Mouse (Mus musculus): ENCODE data around the gene Serpinb6a. TPM values are rescaled to one million over a fixed set of nuclear protein-coding genes. Genes with fewer than 3 reads are reported as not detected.

Serpinb6a gene
- polyA plus RNA-seq (2012; rRNA removed), result 22.5 and 23.3 TPM in 2 replicates

DNA sequence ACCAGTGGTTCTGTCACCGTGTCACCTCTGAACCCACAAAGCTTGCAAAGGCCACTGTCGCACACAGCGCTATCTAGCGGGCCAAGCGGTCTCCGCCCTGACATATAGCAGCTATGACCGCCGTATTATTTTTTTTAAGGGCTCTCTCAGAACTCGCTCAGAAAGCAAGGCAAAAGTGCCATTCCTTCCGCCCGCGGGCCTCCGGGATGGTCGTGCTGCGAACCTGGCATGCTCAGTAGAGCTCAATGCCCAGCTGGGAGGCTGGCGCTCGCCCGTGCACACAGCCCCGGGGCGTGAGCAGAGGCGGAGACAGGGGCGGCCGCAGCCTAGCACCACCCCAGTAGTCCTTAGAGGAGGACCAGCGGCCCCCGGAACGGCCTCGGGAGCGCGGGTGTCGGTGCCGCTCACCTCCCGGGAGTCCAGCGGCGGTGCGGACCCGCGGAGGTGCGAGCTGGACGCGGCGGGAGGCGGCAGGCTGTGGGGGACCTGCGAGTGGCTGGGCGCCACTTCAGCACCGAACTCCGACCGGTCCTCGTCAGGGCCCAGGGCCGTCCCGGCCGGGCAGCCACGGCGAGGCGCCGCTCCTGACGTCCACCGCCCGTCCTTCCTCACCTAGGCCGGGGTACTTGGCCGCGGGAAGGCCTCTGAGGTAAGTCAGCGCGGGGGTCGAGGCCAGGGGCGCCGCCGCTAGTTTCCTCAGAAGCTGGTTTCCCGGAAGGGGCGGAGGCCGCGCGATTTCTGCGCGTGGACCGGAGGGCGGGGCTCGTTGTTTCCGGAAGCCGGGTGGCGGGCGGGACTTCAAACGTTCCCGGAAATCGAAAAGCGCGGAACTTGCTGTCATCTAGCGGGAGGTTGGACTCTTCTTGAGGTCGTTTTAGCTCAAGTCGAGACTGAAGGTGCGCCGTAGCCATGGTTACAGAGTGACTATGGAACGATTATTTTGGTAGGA is at the start of gene Serpinb6a, which contains the start of gene Ripk1:
Gene Serpinb6a, minus strand, starts transcription at position 737 of the 949 bp plus-strand sequence.
Gene Ripk1, plus strand, starts transcription at position 306 of the 949 bp plus-strand sequence.

DNA sequence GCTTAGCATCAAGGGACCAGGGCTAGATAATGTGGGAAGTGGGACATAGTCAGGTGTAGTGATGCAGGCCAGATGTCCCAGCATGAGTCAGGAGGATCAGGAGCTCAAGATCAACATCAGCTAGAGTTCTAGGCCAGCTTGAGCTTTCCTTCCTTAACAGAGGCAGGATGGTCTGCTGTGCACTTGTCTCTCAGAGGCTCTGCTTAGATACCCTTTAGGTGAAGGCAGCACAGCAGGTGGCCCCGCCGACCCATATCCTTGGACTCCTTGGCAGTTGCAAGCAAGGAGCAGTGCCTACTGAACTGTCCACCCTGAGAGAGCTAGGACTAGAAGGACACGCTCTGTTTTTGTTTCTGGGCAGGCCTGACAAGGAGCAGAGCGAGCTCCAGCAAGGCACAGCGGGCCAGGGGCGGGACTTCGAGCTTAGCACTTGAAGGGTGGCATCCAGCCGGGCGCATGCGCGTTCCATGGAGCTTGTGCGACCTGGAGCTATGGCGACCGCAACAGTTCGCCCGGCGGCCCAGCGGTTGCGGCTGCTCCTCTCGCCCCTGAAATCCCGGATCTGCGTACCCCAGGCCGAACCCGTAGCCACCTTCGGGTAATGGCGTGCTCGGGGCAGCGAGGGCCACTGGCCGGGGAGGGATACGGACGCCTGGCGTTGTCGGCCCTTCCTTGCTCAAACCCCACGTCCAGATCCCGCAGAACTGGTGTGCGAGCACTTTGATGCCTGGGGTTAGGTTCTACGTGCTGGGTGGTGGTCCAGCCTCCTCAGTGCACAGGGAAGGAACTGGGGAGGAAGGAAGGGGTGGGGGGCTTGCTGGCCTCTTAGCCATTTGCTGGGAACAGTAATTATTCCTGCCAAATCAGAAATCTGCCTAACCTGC is 34.8 kb upstream of the Serpinb6a start, which contains the start of gene Bphl:
Gene Bphl, plus strand, starts transcription at position 426 of the 884 bp plus-strand sequence.

DNA sequence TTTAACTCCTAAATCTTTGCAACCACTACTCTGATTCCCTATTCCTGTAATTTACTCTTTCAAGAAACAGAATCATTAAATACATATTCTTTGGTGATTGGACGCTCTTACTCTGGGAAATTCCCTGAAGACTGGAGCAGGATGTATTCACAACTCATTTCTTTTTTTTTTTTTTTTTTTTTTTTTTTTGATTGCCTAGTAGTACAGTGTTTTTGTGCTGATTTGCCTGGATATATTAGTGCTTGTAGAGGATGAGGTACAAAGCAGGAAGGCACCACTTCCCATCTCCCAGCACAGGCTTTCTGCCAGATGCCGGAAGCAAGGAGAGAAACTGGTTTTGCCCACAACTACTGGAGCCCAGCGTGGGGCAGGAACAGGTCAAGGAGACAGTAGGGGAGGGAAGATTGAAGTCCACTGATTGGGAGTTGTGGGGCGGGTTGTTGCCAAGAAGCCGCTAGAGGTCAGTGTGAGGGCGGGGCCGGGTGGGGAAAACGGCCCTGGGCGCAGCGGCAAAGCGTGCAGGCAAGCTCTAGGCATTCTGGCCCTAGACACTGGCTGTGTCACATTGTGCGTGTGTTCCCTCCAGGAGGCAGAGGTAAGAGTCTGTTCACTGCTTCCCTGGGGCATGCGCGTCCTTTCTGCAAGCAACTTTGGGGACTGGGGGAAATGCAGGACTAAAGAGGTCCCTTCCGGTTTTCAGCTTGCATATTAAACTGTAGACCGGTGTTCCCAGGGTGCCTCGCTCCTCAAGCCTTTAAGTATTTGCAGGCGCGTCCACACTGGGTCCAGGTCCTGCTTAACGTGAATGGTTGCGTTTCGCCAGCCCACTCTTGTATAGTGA is 38.2 kb downstream of the Serpinb6a start, which contains the start of gene Nqo2:
Gene Nqo2, plus strand, starts transcription at position 482 of the 841 bp plus-strand sequence.

DNA sequence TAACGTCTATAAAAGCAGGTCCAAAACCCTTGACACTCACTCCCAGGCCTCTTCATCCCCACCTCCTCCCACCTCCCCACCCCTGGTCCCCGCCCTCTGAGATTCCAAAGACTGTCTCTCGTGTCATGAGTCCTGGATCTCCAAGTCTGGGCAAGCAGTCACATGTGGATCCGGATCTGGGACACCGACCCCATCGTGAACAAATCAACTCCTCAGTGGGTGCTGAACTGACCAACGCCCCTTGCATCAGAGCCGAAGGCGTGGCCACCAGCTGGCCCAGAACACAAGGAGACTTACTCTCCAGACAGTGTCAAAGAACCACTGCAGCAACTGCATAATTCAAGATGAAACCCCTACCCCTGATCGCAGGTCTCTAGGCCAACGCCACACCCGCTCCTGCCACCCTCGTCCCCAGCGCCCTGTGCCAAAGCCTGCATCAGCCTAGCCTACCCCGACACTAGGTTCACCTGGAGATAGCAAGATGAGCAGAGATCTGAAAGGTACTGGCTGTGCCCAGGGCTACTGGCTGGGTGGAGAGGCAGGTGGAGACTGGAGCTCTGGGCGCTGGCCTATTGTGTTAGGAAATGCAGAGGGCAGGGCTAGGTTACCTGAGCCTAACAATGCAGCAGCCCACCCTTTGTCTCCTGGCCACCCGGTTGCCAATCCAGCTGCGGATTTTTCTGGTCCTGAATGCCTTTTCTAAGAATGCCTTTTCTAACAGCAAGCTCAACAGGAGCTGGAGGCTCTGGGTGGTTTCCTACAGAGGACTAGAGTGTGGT is 97.2 kb downstream of the Serpinb6a start, which contains the start of gene Serpinb6c:
Gene Serpinb6c, minus strand, starts transcription at position 533 of the 779 bp plus-strand sequence.

Other genes with a start within 250 kb of the Serpinb6a start
- not detected in 2 replicates for gene Serpinb6e, start 159.4 kb downstream of the Serpinb6a start, polyA plus RNA-seq (2012; rRNA removed)
- gene Serpinb6c, start 97.1 kb downstream of the Serpinb6a start, polyA plus RNA-seq (2012; rRNA removed), result not detected in 2 replicates
- gene Nqo2, start 38.1 kb downstream of the Serpinb6a start, polyA plus RNA-seq (2012; rRNA removed), result 0.48 and 0.58 TPM in 2 replicates
- 2.3 and 4.1 TPM in 2 replicates for gene Ripk1, start 431 bp downstream of the Serpinb6a start, polyA plus RNA-seq (2012; rRNA removed)
- 6.7 and 8.9 TPM in 2 replicates for gene Bphl, start 34.8 kb upstream of the Serpinb6a start, polyA plus RNA-seq (2012; rRNA removed)
- 145 and 215 TPM in 2 replicates for gene Tubb2a, start 75.2 kb upstream of the Serpinb6a start, polyA plus RNA-seq (2012; rRNA removed)
- 8.5 and 12.7 TPM in 2 replicates for gene Tubb2b, start 127.7 kb upstream of the Serpinb6a start, polyA plus RNA-seq (2012; rRNA removed)
- gene Psmg4, start 160.2 kb upstream of the Serpinb6a start, polyA plus RNA-seq (2012; rRNA removed), result 27.1 and 61.2 TPM in 2 replicates

Data from stomach, adult 2 months (tissue).